Mouse (Mus musculus): ENCODE data around the gene Eef1akmt2.

Gene Eef1akmt2

DNA sequence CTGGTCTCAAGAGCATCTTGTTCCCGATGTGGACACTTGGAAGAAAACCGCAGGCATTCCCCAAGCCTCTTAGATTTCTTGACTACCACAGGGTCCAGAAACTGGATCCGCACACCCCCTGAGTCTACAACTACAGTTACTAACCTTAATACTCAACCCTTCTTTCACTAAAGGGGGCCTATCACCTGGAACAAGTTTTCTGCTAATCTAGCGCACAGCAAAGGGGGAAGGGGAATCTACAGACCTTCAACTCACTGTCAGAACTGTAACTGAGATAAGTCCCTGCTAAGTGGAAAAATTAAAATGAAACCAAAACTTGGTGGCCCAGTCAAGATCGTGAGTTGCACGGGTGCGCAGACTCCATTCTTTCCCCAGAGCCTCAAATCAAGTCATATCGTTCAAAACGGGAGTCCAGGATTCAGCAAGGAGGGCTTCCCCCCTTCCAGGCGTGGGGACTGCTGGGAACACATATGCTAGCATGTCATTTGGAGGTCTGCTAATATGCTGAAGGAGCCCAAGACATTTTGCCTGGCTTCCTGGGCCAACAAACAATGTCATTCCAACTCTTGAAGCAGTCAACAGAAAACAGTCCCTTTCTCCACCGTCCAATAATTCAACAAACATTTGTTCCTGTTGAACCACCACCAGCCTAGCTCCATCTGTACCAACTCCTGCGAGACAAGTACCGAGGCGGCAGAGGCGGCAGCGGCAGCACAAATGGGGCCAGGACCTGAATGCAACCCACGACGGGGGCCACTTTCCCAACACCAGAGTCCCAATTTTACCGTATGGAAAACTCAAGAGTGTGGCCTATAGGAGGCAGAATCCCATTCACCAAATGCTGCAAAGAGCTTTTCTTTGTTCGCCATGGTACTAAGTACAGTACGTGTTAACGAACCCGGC is 40.5 kb downstream of the Eef1akmt2 start:
- peak in 1 of 2 experiments; percentile 11 for DNase-seq (ENCODE audit: low spot score in 2 of 2)

DNA sequence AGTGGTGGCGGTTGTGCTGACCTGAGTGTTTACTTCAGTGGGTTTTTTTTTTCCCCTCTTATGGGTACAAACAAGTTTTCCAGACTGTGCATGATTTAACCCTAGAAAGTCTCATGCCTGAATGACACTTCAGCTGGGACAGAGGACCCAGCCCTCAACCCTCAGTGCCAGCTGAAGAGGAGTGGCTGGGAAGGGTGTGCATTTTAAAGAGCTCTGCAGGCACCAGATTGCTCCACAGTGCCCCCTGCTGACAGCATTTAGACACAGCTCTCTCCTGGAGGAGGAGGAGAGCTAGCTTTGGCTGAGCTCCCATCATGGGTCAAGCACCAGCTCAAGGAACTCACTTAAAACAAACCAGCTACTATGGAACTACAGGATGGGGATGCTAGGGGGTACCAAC is 41.6 kb downstream of the Eef1akmt2 start:
- DNase-seq (ENCODE audit: low spot score in 2 of 2), result peak; percentile 73 to 86

DNA sequence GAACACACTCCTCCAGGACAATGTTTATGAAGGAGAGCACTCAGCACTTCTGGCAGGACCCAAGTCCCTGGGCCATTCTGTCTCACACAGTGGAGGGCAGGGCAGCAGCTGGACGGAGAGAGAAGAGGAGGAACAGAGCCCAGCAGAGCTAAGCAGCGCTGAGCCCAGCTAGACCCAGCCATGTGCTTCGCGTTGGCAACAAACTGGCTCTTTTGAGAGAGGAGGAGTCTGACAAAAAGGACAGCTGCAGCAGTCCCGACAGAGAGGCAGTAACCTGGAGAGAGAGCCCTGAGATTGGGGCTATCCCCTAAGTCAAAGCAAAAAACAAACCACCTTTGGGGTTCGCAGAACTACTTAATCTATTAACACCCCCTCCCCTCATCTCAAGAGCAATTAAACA is 42.1 kb downstream of the Eef1akmt2 start:
- peak in 1 of 2 experiments; percentile 47 for DNase-seq (ENCODE audit: low spot score in 2 of 2)

DNA sequence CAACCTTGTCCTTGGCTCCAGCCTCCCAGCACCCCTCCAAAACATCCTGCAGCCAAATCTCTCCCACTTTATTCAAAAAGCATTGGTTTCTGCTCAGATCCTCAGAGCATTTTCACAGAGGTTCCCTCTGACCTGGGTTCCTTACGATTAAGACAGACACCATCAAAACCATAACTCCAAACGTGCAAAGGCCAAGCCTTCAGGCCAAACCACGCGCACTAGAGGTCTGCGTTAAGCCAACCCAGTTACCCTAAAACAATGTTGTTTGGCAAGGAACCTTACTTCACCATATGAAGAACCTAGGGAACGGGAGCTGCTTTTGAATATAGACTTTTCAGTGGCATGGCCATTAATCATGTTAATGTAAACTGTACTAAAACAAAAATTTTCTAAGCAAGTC is 42.8 kb downstream of the Eef1akmt2 start:
- DNase-seq (ENCODE audit: low spot score in 2 of 2), result no peak

DNA sequence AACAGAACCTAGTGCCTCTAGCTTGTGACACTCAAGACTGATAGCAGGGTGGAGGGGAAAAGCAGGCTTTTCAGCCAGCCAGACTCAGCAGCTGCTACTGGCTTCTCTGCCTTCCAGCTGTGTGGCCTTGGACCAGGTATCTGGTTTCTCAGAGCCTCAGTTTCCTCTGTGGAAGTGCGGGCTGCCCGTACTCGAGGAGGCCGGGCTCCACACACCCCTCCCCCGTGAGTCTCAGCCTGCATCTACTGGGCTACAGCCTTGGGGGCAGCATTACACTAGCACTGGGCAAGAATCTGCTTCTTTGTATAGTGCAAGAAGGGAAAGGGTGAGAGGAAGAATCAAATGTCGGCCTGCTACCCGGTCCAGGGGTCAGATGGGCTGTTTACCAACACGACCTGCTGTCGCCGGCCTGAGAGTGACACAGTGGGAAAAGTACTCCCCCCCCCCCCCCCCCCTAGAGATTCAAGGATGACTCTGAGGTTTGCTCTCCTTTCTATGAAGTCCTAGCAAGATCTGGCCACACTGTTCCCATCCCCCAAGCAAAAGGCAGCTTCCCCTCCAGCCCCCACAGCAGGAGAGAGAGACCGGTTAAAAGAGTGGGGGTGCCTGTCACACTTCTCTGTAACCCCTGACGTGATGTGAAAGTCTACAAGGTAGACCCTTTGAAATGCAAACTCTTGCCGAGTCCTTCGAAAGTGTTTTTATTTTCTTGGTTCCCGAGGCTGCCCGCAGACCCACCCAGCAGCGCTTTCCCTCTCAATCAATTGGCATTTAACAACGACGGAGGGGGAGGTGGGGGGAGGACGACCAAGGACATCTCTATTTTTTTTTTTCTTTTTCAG is 43.4 kb downstream of the Eef1akmt2 start:
- DNase-seq (ENCODE audit: low spot score in 2 of 2), result peak in 1 of 2 experiments; percentile 14

DNA sequence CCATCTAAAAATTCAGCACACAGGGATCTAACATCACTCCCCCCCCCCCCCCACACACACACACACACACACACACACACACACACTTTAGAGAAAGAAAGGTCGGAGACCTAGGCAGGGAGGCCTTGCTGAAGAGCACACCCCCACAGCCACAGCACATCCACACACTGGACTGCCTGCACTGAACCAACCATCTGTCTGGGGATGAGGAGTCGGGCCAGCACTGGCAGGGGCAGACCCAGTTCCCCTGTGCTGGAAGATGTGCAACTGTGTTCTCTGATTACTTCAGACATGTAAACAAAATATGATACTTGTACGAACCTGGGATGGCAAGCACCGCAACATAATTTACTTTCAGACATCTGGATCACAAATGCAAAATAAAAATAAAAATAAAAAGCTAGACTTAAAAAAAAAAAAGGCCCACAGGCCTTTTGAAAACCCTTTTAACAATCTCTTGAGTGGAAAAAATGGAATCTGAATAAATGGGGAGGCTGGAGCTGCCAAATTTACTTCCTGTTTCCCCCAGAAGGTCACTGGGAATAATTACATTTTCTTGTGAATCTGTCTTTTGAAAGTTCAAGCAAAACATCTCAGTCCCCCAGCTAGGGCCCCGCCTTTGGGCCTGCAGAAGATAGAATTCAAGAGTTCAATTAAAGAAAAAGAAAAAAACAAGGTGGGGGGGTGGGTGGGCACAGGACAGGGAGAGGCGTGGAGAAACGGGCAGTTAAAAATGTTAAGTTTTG is 44.2 kb downstream of the Eef1akmt2 start:
- DNase-seq (ENCODE audit: low spot score in 2 of 2), result peak in 1 of 2 experiments; percentile 4

DNA sequence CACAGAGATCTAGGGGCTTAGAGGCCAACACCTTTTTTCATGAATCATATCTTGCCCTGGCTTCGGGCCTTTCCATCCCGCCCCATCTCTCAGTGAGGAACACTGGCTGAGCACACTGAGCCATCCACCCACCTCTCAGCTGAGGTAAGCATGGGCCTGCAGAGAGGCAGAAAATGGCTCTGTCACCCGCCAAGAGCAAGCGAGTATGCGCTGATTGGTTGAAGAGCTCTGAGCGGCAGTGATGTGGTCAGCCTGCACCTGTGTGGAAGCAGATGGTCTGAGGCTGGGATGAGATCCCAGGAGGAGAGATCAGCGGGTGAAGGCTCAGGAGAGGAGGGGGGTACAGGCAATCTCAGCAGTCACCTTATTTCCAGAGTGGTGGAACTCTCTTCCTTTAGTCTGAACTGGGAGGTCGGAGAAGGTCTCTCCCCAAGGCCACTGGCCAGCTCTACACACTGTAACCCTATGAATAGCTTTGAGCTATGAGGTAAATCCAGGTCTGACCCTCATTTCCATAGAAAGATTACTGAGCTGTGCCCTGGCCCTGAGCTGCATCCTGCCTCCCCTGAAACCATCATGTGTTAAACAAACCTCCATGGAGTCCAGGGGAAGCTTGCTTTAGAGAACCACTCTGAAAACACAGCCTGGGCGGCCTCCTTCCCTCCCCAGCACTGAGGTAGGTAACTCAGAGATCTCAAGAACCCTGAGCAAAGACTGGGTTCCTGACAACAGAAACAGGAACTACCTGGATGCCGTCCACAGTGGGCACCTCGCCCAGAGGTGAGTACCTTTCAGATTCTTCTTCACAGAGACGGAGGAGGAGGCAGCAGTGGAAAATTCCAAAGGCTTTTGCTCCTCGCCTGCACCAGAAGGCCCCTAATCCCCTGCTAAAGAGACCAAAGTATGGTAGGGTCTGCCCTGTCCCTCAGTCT is 45.3 kb downstream of the Eef1akmt2 start:
- DNase-seq (ENCODE audit: low spot score in 2 of 2), result peak; percentile 13 to 20

DNA sequence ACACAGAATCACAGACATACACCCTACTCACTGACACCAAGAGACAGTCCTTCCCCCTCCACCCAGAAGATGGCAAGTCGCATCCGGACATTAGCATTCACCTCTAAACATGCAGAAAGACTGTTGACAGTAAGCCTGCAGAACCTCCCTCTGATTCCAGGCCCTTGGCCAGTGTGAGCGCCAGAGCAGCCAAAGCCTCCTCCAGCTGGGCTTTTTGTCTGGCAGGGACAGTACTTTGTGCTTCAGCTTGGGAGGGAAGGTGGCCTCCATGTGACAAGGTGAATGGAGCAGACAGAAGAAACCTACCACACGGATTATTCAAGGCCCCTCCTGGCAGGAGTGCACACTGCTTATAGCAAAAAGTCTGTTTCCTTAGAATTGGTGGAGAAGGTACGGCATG is 46.2 kb downstream of the Eef1akmt2 start:
- DNase-seq (ENCODE audit: low spot score in 2 of 2), result peak in 1 of 2 experiments; percentile 7

DNA sequence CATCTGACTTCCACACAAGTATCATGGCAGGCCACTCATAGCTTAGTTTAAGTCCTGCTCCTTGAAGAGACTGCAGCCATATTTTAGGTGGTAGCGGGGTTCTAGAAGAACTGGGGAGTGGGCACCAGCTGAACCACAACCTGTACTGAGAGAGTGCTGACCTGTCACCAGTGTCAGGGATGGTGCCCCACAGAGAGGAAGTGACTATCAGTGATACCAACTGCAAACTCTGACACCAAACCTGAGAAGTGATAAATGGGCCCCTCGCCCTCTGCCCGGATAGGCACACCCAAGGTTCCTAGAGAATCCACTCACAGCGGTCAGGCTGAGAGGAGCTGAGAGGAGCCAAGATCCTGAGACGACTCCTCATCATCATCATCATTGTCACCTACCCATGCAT is 47.5 kb downstream of the Eef1akmt2 start:
- no peak for DNase-seq (ENCODE audit: low spot score in 2 of 2)

DNA sequence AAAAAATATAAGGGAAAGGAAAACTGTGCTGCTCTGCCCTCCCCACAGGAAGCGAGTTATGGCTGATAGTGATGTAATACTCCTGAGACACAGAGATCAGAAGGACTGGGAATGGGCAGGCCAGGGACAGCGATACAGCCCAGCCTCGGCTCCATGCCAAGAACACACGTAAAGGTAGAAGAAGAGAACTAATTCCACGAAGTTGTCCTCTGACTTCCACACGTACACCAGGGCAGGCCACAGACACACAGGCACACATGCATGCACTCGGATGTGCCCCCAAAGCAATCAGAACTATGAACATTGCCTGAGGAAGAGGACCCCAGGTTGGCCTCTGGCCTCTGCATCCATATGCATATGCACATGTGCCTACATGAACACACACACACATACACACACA is 48.0 kb downstream of the Eef1akmt2 start:
- no peak for DNase-seq (ENCODE audit: low spot score in 2 of 2)

DNA sequence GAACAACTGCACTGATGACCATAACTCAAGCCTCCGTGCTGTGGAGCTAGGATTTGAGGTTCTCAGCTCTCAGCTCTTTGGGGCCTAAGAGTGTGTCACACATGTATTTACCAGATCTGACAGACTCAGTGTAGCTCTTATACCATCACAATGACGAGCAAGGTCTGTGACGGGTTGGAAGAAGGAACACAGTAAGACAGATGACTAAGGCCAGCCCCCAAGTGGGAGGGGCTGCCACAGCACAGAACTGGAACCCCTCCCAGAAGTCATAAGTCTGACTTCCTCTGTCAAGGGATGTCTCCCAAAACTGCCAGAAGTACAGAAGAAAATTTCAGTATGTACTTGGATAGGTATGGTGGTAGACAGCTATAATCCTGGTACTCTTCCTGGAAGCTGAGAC is 48.5 kb downstream of the Eef1akmt2 start:
- DNase-seq (ENCODE audit: low spot score in 2 of 2), result no peak

DNA sequence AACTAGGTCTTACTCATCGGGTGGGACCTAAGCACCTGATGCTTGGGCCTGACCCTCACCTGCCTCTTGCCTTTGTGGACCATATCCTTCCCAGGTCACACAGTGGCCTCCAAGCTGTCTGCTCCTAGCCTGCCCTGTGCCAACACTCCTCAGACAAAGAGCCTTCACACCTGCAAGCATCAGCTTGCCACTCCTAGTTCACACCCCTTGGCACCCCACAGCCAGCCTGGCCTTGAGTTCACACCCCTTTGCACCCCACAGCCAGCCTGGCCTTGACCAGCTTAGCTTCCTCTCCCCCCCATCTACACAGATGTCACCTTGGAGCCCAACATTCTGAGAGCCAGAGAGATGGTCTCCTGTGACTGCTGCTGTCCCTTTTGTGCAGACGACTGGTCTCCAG is 49.1 kb downstream of the Eef1akmt2 start:
- no peak for DNase-seq (ENCODE audit: low spot score in 2 of 2)

DNA sequence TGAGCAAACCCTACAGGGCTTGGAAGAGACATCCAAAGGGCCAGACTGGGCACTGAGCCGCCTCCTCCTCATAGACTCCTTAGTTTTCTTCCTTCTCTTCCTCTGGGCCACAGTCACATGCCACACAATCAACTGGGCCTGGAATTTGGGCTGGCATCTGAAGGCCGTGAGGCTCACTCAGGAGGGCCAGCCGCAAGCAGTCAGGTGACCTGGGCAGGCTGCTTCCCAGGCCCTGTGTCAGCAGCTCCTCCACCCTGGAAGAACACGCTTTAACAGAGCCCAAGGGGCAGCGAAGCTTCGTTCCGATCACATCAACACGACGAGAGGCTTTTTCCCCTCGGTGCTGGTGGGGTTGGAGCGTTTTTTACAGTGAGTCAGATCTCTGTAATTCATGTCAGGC is 49.8 kb downstream of the Eef1akmt2 start:
- no peak for DNase-seq (ENCODE audit: low spot score in 2 of 2)

DNA sequence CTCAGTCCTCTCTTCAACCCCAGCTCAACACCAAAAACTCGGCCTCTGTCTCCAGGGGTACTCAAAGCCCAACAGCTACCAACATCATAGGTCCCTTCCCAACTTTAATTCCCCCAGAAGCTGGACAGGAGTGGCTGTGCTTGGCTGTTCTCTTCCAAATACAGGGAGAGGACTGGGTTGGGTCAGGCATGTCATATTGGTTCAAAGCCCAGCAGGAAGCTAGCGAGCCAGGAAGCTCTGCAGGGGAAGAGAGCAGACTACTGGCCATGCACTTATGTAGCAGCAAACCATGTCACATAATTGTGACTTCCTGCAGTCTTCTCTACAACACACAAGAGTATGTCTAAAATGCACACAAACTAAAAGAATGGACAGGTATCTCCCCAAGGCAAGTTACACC is 50.4 kb downstream of the Eef1akmt2 start:
- no peak for DNase-seq (ENCODE audit: low spot score in 2 of 2)

DNA sequence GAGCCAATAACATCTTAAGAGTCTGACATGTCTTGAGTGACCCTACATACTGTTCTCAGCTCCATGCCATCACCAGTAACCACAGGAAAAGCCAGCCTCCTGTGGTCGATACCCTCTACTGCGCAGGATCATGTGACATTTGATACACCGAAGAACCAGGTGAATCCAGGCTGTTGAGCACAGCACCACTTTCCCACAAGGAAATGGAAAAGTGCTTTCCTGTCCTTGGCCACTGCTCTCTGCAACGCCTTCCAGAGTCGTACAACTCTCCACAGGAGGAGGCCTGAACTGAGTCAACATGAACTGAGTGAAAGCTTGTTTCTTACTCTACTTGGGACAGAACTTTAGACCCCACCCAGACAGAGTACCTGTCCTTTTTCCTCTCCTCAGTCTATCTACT is 51.0 kb downstream of the Eef1akmt2 start:
- no peak for DNase-seq (ENCODE audit: low spot score in 2 of 2)

DNA sequence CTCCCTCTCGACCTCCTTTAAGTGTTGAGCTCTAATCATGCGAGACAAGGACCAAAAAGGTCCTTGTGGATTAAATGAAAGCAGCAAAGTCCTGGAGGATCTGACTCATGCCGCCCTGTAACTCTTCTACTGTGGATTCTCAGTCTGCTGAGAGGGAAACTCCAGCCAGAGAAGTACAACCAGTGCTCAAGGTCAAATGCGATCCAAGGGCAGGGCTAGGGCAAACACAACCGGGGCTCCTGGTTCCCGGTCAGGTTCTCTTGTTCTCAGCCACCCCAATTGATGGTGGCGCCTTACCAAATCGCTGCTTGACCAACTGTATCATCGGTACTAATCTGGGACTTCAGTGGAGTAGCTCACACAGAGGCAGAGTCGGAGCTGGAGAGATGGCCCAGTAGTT is 51.6 kb downstream of the Eef1akmt2 start:
- no peak for DNase-seq (ENCODE audit: low spot score in 2 of 2)

DNA sequence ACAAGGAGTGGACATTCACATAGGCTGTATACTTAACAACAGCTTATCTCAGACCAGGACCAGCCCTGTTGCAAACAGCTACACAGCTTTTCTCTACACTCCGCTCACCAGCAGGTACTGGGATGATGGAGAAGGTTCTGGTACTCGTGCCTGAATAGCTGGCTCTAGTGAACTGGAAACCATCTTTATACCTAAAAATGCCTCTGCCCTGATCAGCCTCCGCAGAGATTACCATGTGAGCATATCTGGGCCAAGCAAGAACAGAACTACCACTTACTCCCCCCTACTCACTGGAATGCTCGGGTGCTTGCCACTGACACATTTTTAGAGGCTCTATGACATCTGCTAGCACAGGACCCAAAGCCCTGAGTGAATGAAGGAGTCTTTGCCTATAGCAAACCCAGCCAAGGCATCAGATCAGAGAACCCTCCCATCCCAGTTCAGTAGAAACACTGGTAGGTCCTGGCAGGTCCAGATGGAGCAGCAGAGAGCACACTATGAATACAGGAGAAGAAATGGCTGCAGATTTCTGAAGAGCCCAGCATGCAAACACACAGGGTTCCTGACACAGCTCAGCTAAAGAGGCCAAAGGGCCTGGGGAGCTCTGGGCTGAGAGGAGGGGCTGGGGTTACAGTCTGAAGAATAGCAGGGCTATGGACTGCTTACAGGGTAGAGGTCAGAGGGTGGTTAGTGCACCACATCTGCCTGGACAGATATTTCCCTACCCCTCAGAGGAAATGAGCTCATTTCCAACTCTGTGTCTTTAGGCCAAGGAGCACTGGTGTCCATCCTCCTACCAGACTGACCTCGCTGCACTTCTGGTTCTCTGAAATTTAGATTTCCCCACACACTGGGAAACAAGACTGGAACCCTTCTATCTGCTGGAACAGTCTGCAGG is 53.1 kb downstream of the Eef1akmt2 start:
- no peak for DNase-seq (ENCODE audit: low spot score in 2 of 2)

DNA sequence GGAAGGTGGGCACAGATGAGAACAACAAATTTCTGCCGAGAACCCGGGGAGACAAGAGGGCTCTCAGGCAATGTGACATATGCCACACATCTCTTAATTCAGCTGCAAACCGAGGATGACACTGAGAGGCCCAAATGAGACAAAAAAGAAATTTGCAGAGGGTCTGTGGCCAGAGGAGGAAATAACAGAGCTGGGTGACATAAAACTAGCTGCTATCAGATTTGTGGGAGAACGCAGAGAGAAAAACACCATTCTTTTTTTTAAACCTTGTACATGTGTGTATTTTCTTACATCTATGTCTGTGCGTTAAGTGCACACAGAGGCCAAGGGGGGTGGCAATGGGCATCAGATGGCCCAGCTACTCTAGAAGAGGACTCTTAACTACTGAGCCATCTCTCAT is 57.3 kb downstream of the Eef1akmt2 start:
- DNase-seq (ENCODE audit: low spot score in 2 of 2), result no peak

DNA sequence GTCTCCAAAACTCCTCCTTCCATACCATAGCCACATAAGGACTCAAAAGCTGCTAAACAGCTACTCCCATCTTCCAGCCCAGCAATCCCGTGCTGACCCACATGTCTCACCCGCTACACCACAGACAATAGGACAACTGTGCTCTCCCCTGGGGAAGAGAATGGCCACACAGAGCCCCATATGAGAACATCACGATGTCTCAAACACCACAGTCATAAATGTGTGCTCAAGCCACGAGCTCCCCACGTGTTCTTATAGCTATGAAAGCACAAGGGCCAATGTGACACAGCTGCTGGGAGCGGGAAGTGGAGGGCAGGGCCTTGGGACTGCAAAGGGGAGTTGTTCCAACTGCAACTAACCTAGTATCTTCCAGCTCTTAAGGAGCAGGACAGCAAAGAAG is 59.0 kb downstream of the Eef1akmt2 start:
- DNase-seq (ENCODE audit: low spot score in 2 of 2), result no peak
